Mouse (Mus musculus) spleen, postnatal 36 days (tissue): Measurements from ENCODE around the gene Clec16a.

ENCODE experiments used
- DNase-seq, 2 experiments: peaks; one replicate each; pipeline ENCODE4 v3.0.0; 2022; ENCODE audit warnings: low spot score in 2 of 2, mixed read lengths in 1 of 2

Clec16a gene

DNA sequence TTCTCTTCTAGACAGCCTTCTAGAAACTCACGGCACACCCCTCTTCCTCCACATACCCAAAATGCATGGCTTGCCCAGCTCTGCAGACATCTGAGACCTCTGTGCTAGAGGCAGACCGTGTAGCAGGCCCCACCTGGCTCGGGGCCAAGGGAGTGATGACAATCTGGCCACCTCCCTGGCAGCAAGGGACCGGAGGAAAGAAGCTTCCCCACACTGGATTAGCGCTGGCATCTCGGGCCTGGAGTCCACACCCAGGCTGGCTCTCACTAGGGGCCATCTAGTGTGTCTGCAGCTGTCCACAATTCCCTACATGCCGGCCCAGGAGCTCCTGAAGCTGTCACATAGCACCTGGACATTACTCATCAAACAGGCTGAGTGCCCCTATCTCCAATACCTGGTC, 10.6 kb upstream of the Clec16a start:
- no peak for DNase-seq

DNA sequence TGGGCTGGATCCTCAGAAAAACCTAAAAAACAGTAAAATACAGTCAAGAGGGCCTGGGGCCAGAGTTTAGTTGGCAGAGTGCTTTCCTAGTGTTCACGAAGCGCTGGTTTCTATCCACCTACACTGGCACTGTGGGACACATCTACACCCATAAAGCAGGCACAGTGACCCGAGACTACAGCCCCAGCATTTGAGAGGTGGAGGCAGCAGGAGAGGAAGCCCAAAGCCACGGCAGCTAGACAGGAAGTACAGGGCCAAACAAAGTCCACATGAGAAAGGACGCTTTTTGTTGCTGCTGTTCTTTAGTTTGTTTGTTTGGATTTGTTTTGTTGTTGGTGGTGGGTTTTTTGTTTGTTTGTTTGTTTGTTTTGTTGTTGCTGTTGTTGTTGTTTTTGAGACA, 8.8 kb upstream of the Clec16a start:
- peak; percentile 56 to 57 for DNase-seq

DNA sequence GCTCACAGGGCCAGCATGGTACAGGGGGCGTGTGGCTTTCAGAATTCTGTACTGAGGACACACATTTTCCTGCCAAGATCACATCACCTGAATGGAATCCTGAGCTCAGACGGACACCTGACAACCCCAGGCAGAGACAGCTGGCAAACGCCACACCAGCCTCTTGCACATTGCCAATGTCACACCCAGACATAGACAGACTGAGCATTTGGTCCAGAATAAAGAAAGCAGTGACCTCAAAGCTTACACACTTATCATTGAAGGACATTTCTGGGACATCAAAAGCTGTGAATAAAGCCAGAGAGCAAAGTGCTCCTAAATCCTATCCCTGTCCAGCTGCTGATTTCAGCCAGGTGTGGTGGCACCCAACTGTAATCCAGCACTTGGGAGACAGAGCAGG, 8.2 kb upstream of the Clec16a start:
- no peak for DNase-seq

DNA sequence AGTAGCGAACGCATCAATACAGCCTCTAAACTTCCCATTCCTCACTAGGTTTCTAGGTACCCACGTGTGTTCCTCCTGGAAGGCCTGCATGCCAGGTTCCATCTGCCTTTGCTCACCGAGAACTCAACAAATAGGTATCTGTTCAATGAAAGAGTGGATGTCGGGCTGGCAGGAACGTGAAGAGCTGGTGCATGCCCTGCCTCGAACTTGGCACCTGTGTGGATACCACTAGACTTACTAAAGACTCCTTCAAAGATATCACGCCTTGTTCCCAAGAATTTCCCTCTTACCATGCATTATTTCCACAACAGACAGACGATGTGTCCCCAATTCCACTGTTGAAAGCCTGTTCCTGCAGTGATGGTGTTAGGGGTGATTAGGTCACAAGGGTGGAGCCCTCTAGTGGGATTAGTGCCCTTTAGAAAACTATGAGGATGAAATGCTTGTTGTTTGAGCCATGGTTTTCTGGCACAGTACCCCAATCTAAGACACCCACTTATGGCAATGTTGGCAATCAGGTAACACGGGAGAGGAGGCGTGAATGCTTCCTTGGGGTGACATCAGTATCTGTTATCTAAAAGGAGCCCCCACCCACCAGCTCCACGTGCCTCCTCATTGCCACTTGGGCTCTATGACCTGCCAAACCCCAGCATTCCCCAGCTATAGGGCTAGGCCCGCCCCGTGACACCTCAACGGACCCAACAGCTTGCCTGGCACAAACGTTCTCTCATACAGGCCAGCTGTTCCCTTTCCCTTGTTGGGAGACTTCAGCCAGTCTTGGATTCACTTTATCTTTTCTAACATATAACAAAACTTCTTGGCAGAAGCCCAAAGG, 4.2 kb upstream of the Clec16a start:
- DNase-seq = no peak

DNA sequence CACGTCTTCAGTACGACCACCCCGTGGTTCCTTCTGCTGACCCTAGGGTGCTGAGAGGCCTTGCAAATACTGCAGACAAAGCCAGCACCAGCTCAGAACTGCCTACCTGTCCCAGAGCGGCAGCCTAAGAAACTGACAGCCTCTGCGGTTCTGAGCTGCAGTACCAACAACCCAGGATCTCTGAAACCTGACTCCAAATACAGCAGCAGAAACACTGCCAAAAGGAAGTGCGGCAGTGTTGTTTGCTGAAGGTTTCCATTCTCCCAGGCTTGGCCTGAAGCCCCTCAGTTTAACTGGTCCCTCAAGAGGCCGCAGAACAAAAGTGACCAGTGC, 3.6 kb upstream of the Clec16a start:
- no peak for DNase-seq

DNA sequence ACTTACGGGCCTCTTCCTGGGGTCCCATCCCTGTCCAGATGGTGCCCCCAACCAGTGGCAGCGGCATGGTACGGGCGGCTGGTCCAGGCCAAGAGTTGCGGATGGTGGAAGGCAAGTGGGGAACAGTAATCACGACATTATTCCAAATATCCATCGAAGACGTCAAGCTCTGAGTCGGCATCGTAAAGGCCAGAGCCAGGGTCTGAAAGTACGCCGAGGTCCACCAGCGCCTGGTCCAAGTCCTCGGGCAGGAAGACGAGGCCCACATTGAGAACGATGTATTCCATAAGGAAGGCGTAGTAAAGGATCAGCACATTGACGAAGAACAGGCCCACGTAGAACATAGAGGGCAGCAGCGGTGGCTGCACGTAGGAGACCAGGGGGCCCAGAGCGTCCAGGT, 2.9 kb upstream of the Clec16a start:
- DNase-seq = no peak

DNA sequence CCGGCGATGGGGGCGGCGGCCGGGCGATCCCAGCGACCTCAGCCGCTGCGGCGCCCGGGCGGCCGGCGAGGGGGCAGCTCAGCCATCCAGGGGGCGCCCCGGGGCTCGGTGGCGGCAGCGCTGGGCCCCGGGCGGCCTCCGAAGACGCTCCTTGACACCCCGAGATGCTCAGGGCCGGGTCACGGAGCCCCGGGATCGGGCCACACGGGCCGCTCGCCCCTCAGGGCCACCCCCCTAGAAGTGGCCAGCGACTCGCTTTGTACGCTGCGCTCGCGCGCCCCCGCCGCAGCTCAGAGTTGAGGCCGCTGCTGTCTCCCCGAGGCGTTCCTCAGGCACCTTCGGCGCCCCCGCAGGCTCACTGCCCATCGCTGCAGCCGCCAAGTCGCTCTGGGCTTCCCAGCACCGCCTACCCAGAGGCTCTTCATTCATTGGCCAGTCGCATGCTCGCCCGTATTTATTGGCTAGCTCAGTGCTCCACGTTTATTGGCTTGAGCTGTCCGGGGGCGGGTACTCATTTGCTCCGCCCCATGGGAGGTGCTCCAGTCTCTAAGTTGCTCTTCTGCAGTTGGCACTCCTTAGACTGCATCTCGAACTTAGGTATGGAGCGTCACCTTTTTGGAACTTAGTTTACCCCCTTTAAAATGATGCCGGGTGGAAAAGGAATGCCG, 2.3 kb upstream of the Clec16a start, which contains the start of gene Dexi:
TSS of gene Dexi (minus strand) at position 357 of the 668 bp plus-strand sequence.
- DNase-seq = peak; percentile 97

DNA sequence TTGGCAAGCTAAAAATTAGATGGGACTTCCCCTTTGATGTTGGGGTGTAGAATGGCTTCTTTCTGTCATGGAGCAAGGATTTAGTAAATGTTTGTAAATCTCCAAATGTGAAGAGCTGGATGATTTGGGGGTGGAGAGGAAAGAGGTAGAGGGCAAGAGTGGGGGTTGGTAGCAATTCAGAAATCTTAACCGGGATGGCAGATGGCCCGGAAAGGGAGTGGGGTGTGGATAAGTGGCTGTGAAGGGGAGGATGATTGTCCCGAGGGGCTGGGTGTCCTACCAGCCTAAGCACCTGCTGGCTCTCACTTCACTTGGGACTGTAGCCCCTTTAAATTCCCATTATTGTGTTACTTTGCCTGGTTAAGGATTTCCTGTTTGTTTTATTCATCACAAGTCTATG, 1.7 kb downstream of the Clec16a start:
- DNase-seq = no peak

DNA sequence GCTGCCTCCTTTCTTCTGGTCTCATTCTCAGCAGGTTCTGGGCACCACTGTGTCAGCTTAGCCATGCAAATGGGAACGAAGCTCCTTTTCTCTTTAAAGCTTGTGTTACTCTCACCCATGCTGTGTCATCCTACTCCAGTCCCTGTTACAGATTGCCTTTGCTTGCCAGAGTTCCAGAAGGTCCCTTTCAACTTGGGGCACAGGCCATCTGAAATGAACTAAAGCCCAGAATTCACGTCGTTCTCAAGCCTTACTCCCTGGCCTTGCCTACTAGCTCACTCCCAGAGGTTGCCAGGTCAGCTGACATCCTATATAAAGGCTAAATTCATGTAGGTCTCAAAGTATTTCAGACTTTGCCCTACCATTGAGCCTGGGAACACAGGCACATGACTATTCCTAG, 3.8 kb downstream of the Clec16a start:
- DNase-seq = no peak

DNA sequence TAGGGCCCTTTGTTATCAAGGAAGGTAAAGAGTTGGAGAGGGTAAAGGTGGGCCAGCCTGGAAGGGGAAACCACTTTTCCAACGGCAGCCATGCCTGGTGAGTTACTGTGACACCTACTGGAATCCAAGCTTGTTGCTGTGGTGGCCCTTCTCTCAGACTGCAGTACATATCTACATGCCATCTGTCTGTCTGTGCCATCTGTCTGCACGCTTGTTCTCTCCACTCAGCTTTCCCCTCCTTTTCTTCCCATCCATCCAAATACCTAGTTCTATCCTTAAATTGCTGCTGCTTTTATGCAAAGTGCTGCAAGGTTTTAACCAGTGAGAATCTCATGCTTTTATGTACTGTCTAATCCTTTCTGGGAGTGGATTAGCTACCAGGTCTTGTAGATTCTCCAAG, 4.5 kb downstream of the Clec16a start:
- no peak for DNase-seq

DNA sequence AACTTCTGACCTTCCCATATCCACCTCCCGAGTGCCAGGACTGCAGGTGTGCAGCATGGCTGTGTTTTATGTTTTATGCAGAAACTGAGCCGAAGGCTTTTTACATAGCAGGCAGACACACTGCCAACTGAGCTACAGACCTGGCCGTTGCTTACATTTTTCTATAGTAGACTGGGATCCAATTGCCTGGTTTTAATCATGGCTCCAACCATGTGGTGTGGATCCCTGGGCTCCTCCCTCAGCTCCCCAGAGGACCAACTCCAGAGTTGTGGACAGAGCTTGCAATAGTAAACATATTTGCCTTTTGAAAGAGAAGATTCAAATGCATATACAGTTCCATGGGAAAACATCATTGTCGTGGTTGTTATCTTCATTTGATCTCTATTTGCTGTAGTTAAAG, 6.5 kb downstream of the Clec16a start:
- DNase-seq = no peak

DNA sequence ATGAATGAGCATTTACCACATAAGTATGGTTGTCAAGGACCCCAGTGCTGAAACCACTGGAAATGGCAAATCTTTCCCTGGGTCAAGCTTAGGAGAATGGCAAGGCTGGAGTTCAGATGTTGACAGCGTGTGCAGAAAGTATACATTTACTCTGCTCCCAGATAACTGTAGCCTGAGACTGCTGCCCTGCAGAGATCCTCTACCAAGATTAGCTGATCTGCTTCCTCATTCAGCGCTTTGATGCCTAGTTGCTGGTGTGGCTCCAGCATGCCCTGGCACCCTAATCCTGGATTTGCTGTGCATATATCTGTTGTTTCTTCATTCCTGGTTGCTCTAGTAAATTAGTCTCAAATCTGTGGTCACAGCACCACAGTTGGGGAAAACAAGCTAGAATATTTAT, 8.7 kb downstream of the Clec16a start:
- no peak for DNase-seq

DNA sequence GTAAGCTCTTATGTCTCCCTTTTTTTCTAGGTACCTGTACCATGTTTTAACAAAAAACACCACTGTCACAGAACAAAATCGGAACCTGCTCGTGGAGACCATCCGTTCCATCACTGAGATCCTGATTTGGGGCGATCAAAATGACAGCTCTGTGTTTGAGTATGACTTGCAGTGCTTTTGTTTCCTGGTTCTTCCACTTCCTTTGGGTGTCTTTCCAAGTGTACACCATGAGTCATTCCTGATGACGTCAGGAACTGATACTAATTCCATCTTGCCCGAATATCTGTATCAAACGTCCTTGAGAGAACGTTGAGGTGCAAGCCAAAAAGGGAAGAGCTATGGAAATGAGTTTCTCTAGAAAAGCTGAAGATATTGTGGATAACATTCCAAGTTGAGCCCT, 14.9 kb downstream of the Clec16a start:
- no peak for DNase-seq

DNA sequence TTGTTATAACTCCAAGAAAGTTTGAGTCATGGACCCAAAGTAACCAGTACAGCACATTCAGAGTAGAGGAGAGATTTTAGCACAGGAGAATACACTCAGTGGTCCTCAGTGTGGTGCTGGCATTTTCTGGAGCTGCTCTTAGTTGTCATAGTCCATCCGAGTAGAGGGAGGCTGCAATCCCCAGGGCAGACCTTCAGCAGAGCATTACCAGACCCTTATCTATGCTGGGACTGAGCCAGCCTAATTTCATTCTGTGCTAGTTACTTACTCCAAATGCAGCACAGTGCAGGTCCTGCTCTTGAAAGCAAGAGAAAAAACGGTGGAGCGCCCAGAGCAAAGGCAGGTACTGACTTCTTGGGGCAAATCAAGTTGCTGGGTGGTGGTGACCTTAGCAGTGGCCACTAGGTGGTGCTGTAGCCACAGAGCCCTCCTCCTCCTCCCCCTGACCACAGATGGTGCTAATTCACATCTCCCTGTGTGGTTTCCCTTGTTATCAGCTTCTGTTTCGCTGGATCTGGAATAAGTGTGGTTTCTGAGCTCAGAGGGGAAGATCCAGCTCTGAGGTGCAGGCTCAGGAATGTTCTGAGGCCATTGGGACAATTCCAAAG, 20.2 kb downstream of the Clec16a start:
- peak; percentile 47 to 48 for DNase-seq

DNA sequence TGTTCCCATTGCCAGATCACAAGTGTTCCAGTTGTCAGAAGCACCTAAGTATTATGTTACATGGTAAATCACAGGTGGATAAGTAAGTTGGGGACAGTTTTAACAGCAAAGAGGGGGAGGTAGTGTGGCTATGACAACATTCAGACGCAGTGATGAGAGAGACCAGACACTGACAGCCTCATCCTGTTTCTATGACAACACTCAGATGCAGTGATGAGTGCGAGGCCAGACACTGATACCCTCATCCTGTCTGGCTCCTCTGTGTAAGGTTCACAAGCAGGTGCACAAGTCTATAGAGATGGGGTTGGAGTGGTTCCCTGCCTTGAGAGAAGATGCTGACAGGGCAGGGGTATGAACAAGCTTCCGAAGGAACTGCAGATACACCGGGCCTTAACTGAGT, 22.0 kb downstream of the Clec16a start:
- DNase-seq = no peak

DNA sequence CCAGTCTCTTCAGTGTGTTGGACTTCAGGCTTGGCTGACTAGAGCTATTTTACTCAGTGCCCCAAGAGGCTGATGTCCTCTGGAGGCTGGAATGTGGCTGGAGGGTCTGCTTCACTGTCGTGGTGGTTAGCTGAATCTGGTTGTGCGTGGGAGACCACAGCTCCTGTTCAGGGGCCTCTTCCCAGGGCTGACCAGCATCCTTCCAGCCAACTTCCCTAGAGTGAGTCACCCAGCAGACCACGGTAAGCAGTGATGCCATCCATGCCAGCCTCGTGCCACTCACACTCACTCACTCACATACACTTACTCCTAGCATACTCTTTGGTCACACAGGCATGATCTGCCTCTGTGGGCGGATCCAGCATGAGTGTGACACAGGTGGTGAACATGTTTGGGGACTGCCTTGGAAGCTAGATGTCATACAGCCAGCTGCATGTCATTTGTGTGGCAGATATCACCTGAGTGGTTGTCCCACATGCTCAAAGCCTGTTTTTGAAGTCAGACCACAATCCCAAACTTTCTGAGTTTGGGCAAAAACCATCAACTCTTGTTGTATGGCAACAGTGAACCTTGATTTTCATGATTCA, 24.8 kb downstream of the Clec16a start:
- no peak for DNase-seq

DNA sequence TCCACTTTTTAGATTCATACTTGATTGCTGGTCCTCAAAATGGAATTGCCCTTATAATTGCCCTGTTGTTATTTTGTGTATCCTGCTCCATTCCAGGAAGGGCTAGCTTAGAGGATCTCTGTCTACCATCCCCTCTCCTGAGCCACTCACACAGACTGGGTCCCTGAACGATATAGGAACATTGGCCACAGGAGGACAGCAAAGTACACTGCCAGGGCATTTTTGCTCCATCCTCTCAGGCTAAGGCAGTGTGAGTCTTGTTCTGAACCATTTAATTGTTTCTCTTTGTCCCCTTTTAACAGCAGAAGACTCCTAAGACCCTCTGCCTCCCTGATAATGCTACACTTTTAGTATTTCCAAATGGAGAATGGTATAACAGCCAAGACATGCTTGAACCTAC, 25.6 kb downstream of the Clec16a start:
- peak; percentile 23 to 30 for DNase-seq

DNA sequence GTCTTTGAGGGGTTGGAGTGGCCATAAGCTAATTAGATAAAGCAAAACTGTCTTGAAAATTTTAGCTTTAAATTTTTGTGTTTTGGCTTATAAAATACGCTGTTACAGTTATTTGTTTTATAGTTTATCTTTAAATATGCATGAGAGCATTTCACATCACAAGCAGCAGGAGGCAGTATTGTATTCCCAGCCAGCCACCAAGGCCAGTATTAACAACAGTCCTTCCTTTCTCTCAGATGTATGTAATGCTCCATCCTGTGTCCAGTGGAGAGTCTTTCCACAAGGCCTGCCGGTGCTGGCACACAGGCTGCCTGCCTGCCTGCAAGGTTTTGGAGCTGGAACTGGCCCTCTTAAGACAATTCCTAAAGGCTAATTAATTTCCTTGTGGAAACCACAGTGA, 26.7 kb downstream of the Clec16a start:
- DNase-seq = no peak

DNA sequence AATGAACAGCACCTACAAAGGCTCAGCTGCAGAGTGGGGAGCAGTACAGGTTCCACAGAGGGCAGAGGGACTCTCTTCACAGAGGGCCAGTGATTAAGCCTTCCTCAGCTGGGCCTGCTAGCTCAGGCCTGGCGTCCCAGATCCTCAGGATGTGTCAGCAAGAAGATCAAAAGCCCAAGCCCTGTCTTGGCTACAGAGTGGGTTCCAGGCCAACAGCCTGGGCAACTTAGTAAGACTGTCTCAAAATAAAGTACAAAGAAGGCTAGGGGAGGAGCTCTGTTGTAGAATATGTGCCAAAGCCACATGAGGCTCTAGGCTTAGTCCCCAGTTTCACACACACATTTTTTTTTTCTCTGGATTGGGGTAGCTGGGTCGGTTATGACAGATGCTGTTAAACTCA, 29.8 kb downstream of the Clec16a start:
- DNase-seq = no peak

DNA sequence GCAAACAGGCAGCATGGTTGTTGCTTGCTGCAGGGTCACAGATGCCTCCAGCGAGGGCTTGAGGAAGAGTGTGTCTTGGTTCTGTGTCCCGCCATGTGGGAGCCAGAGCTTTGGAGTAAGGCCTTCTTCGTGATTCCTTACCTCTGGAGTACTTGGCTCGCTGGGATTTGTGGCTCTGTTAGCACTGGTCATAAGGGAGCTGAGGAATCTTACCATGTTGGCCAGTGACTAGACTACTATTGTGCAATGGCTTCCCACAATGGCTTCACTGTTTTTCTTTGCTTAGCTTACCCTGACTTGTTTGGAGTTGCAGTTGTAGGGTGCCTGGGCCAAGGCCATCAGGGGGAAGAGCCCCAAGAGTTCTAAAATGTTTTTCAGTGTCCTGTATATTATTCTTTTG, 30.8 kb downstream of the Clec16a start:
- no peak for DNase-seq

DNA sequence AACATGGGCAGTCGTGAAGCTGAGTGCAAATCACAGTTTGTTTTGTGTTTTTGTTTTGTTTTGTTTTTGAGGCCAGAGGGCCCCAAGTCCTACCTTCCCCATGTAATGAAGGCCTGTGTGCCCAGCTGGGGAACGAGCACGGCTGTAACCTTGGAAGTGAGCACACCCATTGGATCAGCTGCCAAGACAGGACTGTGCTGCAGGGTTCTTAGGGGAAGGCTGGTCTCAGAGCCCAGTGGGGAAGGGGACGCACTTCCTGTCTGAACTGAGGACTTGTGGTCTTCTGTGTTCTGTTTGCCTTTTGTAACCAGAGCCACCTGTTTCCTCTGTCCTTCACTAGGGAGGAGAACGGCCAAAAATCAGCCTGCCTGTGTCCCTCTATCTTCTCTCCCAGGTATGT, 32.4 kb downstream of the Clec16a start:
- DNase-seq = no peak

DNA sequence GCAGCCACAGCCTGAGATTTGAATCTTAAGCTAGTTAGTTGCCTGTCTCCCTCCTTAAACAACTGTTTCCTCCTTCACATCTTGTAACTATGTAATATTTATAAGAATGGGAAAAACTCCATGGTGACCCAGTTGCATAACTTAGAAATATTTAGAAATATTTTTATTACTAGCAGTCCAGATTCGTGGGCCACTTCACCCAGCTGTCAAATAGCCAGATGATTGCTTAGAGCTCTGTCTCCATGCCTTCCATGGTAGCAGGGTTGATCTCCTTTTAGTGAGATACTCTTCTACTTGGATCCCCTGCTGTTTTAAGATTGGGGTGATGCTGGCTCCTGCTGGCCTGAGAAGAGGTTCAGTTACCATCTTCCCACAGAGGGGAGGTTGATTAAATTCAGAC, 33.2 kb downstream of the Clec16a start:
- no peak for DNase-seq
